Mouse (Mus musculus) C2C12 (cell line): ENCODE results near the gene Hipk2.

Source experiments
- CTCF ChIP-seq: IDR thresholded peaks from one replicate; pipeline ENCODE4 v1.5.1; 2011; ENCODE audit not compliant: control insufficient read depth, insufficient read depth, insufficient read length
- FOSL1 ChIP-seq: IDR thresholded peaks from one replicate; pipeline ENCODE4 v1.8.0; 2011; ENCODE audit warnings: mild to moderate bottlenecking, low read length; ENCODE audit not compliant: poor library complexity, insufficient read depth, severe bottlenecking

DNA sequence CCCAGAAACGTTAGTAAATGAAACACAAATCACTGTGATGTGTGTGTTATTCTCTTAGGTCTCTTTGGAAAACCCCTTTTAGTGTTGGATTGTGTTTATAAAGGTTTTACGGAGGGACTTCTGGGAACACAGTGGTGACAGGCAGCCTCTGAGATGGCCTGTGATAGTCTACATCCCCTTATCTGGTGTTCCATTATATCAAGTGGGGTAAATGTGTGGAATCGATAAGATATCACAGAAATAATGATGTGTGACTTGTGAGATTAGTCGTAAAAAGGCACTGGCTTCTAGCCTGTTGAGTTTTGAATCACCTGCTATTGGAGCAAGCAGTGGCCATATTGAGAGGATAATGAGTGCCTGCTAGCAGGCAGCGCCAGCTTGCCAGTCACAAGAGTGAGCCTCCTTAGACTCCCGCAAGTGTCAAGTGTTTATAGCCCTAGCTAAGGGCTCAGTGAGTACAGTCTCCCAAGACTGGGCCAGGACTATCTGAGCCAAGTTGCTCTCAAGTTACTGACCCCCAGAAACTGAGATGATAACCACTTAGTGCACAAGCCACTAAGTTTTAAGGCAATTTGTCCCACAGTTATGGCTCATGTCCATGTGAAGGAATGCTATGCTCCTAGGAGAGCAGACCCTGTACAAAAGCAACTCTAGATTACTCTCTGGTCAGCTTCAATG, 113.2 kb downstream of the Hipk2 start:
- no peak for TF ChIP-seq CTCF
- no peak for TF ChIP-seq FOSL1
